Mouse (Mus musculus) NIH3T3 (cell line): ENCODE results near the gene Hoxd8.

ENCODE experiments used
- DNase-seq: peaks from one replicate; pipeline ENCODE4 v3.0.0-alpha.2; 2012; ENCODE audit warnings: low read depth

Hoxd8 gene

DNA sequence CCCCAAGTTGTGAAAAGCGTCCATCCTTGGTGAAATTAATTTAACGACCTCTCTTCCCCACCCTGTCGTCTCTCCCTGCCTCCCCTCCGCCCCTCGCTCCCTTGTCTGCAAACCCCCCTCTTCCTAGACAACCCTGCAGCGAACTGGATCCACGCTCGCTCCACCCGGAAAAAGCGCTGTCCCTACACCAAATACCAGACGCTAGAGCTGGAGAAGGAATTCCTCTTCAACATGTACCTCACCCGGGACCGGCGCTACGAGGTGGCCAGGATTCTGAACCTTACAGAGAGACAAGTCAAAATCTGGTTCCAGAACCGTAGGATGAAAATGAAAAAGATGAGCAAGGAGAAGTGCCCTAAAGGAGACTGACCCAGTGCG, 5.4 kb upstream of the Hoxd8 start:
- no peak for DNase-seq

DNA sequence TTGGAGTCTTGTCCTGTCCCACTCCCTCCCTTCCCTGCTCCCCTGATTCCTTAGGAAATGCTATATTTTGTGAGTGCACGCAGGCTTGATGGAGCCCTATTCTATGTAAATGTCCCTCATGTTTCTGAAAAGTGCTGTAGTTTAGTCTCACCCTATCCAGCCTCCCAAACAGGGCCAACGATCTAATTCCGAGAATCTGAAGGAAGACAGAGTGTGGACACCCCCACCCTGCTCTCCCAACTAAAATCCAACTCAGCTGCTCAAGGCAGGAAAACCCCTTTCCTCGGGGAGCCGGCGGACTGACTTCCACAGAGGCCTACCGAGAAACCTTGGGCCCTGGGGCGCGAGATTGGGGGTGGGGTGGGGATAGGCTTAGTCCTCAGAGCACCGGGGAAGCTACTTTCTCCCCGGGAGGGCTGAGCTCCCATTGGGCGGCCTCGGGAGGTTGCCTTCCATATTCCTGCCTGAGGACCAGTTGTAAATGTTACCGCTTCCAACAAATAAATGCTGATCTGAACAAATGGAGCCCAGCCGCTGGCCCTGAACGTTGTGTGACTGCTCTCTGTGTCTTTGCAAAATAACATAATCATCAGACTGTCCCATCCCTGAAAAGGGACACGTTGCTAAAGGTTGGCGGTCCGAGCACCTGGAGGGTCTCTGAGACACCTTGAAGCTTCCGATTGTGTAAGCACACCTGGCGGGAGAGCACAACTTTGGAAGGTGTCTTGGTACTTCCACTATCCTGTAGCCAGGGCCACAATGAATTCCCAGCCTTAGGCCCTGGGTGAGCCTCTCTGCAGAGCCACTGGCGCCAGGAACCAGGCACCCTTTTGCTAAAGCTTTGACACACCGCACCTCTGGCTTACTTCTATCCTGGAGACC, 4.5 kb upstream of the Hoxd8 start:
- DNase-seq = no peak

DNA sequence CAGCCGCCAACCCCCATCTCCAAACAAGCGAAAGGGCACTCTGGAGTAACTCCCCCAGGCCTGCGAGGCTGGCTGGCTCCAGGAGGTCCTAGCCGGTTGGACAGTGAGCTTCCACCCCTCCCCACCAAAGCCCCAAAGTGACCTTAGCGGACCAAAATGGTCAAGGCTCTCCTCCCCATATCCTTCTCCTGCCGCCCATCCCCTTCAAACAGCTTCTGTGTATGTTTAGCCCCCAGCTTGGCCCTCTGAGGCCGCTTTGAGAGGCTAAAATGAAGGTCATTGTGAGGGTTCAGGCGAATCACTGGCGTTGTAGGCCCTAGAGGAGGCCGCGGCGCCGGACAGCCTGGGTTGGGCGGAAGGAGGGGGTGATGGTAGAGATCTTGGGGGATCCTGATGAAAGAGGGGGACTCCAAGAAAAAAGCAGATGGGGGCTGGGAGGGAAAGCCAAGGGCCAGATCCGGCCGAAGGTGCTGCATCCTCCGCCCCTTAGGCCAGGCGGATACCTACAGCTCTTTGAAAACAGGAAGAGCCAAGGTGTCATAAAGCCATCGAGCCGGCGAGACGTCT, 3.8 kb upstream of the Hoxd8 start:
- DNase-seq = no peak

DNA sequence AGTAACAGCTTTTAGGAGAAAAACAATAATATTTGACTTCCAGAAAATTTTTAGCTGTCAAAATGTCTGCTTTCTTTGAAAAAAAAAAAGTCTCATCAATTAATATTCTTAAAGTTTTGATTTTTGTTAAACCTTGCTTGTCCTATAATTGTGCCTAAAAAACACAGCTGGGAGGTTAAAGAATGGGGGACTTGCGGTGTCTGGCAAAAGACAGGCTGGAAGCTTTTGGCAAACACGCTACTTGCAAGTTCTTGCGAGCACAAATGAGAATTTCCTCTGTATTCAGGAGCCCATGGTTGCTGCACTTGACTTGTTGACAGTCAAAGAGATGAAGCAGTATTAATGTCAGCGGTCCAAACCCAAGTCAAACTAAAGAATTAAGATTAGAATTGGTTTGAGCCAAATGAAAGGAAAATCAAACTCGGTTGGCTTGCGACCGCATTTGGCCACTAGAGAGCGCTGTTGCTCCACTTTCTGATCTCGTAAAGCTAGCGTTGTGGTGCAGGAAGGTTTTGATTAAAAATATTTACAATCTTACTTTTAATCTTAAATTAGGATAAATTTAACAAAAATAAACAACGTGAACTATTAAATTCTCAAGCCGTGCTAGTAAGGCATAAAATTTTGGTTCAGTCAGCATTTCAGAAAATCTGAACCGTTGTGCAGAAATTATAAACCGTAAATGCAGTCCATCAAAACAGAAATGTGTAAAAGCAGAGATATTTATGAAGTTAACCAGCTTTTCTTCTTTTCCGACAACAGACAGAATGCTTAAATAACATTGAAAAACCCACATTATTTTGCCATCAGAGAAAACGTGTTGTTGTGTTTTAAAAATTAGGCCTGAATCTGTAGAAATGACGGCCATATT, 2.2 kb upstream of the Hoxd8 start:
- DNase-seq = peak; percentile 89

DNA sequence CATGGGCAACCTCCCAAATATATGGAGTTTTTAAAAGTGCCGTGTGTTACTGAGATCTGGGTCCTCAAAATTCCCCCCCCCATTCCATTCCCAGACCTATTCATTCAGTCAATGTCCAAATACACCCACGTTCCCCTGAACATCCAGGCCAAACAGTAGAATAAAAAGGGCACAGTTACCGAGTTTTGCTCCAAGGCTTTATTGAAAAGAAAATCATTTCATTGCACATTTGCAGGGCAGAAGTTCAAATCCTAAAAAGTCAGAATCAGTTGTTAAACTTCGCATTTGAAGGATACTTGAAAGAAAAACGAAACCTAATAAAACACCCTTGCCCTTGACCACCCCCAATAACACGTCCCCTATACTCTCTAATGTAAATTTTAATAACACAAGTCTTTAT, 1.6 kb upstream of the Hoxd8 start:
- DNase-seq = no peak

DNA sequence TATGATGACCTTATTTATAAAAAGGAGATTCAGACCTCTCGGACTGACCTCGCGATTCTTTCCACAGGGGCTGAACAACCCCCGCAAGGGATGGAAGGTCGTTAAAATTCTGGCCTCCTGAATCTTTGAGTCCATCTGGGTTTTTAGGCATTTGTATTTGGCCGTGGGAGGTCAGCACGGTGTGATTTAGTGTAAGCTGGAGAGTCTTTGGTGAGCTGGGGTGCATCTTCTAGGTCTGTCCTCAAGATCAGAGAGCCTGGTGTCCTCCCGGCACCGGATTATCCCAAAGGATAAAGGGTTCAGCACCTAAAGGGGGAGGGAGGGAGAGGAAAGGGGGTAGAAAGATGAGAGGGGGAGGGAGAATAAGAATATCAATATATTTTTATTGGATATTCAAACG, 1.1 kb upstream of the Hoxd8 start:
- DNase-seq = no peak

DNA sequence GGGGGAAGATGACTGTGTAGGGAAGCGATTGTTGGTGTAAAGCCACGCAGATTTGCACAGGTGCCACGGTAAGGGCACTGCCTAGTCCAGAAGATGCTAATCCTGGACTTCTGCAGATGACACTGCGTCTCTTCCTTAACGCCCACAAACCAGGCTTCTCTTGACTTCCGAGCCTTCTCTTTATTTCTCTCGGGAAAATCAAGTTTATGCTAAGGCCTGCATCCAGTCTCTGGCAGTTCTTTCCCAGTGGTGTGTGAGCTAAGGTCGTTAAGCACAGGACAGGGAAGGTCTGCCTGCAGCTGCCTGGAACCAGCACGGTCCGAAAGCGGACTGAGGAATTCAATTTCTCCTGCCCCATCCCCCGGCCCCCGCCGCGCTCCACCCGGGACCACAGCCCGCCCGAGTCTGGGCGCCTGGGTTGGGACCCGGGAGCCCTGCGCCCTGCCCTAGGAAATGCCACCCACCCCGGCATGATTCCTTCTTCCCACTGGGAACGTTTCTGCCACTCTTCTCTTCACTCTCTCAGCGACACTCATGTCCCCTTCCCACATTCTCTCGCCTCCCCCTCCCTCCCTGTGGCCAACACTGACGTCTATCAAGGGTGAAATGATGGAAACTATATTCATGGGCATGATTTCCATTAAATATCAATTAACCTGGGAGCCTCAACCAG, 559 bp upstream of the Hoxd8 start:
- no peak for DNase-seq

DNA sequence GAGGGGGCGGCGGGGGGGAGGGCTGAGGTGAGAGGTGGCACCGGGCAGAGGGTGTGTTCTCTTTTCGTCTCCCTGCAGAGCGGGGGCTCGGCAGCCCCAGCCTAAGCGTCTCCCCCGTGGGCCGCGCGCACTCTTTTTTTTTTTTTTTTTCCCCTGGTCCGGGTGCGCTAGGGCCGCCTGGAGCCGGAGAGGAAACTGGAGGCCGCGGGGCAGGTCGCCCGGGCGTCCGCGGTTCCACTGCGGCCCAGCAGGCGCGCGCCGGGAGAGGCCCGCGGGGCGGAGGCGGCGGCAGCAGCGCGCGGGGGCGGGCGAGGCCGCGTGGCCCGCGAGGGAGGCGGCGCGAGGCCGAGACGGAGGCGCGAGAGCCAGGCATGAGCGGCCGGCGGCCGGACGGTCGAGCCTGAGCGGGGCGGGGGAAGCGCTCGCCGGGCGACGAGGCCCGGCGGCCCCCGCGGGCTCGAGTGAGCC, 618 bp downstream of the Hoxd8 start:
- peak; percentile 77 for DNase-seq

DNA sequence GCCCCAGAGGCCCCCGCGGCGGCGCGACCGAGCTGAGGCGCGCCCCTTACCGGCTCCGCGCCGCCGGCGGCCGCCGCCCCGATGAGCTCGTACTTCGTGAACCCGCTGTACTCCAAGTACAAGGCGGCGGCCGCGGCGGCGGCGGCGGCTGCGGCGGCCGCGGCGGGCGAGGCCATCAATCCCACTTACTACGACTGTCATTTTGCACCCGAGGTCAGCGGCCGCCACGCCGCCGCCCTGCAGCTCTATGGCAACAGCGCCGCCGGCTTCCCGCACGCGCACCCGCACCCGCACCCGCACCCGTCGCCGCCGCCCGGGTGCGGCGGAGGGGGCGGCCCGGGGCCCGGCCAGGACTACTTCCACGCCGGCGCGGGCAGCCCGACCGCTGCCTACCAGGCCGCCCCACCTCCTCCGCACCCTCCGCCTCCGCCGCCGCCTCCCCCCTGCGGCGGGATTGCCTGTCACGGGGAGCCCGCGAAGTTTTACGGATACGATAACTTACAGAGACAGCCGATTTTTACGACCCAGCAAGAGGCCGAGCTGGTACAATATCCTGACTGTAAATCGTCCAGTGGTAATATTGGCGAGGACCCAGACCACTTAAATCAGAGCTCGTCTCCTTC, 1.2 kb downstream of the Hoxd8 start:
- peak; percentile 89 for DNase-seq

DNA sequence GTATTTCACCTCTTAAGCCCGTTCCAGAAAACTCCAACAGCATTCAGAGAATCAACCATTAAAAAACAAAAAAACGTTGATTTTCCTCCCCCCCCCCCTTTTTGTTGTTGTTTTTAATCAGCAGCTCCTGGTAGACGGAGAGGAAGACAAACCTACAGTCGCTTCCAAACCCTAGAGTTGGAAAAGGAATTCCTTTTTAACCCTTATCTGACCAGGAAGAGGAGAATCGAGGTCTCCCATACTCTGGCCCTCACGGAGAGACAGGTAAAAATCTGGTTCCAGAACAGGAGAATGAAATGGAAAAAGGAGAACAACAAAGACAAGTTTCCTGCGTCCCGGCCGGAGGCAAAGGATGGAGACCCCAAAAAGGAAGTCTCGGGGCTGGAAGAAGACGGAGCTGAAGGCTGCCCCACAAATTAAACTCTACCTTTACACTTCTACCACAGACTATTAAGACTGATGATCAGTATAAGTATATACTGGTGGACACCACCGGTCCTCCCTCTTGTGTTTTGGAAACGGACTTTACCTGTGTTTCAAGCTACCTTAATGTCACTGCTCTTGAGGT, 2.1 kb downstream of the Hoxd8 start:
- DNase-seq = no peak

DNA sequence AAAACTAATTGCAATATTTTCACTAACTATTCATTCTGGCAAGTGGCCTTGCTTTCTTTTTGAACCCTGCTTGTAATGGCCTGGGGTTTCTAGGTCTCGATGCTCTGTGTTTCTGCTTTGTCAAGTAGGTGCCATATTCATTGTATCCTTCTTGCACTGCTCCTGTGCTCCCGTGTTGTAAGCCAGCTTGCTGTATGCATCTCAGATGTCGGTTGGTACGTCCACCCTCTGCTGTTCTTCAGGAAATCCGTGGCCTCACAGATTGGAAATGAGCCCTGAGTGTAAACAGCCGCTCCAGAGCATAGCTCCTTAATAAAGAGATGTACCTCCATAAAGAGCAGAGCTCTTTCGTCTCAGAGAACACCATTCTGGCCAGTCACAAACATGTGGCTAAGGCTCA, 3.2 kb downstream of the Hoxd8 start:
- no peak for DNase-seq

DNA sequence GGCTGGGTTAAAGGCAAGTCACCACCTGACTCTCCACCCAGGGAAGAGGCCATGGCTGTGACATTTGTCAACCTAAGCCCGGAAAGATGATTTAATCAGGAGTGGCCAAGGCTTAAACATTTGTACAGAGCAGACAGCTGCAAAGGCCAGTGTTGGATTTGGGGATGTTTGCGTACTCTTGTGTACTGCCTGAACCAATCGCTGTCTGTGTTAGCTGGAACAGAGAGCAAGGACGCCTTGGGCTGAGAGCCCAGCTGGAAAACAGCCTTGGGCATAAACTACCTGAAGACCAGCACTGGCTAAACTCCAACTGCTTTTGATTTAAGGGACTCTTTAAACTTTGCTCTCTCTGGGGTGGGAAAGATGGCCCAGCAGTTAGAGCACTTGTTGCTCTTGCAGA, 4.3 kb downstream of the Hoxd8 start:
- DNase-seq = peak; percentile 33

DNA sequence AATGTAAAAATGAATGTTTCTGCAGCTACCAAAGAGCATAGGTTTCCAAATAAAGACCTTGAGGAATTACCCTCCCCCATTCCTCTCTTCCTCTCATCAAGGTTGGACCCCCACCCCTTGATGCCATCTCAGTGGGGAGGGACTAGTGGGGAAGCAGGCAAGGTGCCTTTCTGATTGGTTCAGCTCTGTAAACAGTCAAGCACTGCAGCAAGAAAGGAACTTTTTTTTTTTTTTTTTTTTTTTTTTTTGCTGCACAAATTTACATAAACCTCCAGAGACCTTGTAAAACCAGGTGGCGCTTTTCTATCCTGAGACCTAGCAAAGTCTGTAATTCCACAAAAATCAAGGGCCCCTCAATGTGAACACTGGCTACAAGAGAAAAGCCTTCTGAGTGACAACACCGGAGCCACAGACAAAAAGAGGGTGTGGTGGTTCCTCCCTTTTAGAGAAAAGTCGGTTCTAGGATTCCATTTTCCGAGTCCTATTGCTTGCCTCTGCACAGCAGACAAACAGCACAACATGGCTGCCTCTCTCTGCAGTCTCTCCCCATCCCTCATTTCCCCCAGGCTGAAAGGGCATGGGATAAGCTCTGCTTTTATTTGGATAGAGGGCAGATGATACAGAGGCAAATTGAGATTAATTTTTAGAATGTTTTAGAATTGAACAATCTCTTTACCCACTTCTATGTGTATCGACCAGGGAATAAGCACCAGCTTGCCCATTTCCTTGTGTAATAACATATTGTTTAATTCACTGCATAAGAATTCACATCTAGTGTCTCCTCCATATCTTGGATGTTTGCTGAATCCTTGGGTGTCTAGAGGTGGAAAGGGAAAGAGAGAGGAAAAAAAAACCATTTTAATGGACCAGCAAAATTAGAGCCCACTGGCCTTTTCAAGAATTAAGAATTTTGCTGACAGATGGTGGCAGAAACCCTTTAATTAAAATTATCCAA, 5.3 kb downstream of the Hoxd8 start:
- DNase-seq = no peak

DNA sequence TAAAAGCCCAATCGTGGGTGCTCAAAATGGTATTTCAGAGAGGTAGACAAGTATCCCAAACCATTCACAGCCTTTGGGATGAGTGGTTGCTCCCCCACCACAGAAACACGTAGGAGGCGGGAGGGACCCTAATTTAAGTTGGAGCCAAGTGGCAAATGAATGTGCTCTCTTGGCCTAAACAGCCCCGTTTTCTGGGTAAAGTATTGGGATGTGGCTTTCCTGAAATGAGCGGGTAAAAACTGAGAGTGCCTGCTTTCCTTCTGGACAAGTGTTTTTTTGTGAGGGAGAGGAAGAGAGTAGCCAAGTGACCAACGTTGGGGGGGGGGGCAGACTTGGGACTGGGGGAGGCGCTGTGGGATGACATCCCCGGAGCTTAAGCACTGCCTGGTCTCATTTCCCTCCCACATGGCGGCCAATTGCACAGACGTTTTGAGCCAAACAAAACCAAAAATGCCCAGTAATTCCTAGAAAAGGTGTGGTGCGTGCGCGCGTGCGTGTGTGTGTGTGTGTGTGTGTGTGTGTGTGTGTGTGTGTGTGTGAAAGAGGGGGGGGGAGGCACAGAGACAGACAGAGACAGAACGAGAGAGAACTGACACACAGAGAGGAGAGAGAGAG, 6.6 kb downstream of the Hoxd8 start:
- peak; percentile 79 for DNase-seq

DNA sequence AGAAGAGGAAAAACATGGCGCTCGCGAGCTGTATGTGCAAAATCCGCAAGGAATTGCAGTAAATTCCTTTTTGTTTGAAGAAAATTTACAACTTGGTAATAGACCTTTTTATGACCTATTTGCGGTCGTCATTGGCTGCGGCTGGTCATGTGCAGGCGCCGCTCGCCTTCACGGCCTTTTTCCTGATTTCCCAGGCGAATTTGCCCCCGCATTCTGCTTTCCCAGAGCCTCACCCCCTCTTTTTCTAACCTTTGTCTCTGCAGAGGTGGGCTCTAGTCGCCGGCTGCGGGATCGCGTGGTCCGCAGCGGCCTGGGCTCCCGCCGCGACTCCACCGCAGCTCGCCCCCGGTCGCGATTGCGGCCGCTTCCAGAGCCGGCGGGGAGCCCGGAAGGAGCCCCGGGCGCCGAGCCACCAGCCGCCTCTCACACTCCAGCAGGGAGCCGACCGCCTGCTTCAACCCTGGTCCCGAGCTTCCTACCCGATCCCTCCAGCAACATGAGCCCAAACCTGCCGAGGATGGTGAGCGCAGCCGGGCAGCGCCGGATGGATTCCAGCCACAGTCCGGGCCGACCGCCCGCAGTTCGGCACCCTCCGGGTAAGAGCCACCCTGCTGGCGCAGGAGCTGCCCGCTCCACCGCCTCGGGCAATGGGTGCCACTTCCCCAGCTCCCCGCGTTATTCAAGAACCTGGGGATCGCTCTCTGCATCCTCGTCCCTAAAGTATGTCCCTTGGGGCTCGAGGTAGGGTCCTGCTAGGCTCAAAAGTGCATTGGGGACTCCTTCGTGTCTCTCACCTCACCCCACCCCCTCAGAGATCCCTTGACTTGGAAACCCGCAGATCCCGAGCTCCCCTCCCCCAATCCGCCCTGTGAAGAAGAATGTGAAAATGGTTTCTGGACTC, 7.6 kb downstream of the Hoxd8 start, which contains the start of the genes Hoxd3 and Hoxd4:
Gene Hoxd3, plus strand, starts transcription at position 207 of the 901 bp plus-strand sequence.
Gene Hoxd4, plus strand, starts transcription at position 209 of the 901 bp plus-strand sequence.
- DNase-seq = peak; percentile 76

DNA sequence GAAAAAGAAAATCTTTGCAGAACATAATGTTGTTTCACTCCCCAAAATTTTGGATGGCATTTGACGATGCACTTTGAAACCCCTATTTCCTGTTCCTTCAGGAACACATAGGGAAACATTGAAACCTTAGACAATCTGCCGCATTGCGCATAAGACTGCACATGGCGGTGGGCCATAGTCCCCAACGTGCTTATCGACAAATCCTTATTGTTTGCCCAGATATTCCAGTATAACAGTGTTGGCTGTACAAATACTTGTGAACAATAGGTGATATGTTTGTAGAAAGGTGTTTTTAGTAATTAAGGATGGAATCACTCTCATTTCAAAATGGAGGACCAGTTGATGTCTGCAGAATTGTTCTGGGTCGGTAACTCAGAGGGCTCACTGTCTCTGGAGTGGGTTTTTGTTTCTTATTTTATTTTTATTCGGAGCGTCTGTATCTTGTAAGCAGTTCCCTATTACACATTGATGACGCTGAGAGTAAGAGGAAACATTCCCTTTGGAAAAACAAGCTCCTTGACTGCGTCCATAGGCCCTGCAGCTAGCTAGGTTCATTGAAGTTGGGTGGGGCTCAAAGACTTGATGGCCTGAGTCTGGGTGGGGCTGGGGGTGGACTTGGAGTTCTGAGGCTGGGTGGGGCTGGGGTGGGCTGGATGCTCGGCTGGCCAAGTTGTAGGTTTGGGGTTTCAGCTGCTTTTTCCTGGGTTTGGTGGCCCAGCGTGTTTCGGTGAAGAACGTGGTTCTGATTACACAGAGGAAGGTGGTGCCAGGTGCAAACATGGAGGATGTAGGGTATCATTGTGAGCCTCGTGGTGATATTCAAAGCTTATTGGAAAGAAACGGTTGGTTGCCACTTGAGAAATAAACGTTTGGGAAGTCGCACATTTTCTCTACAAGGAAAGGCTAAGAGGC, 9.1 kb downstream of the Hoxd8 start:
- DNase-seq = peak; percentile 28

DNA sequence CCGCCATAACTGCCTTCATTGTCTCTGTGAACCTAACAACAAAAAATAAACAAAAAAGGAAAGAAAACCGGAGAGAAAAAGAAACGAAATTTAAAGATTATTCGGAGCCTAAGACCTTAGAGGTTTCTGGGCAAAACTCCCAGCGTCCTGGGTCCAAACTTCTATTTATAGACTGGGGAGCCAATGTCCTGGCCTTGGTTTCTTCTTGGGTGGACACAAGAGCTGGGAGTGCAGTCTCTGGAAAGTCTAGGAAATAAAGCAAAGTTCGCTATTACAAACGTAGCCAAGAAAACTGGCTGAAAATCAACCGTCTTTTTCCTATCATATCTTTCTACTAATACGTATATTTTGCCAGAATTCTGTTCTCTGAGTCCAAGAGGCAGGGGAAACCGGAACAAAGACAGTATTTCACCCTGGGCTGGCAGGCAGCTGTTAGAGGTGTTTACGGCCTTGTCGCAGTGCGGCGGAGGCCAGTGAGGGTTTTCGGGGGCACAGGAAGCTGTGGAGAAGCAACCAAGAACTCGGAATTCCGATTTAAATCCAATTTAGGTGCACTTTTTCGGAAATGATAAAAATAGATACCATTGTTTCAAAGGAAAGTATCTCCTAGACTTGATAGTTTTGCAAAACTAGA, 9.9 kb downstream of the Hoxd8 start:
- peak; percentile 40 for DNase-seq
